Mouse (Mus musculus) natural killer cell, adult 2 months (primary cell): ENCODE measurements at regions not wholly inside any gene's neighbourhood (a gene's known extent, or its start where the extent isn't known, plus 50 kb on each side); places are given as distances from the start of the nearest gene placed in this dataset.

ENCODE experiments used
- DNase-seq, 2 experiments: peaks; one replicate each; pipeline ENCODE4 v3.0.0; 2022; ENCODE audit warnings: low spot score in 2 of 2

GRCm38 (mm10) chr8:102845362-102845761, 59.9 kb upstream of the Cdh11 start:
- no peak for DNase-seq

- no peak for DNase-seq
Observed at GRCm38 (mm10) chr8:102860021-102860420, 74.6 kb upstream of the Cdh11 start.

GRCm38 (mm10) chr8:102899525-102899924, 114.1 kb upstream of the Cdh11 start:
- no peak for DNase-seq

GRCm38 (mm10) chr8:102900662-102901061, 115.2 kb upstream of the Cdh11 start:
- DNase-seq, result no peak

- no peak for DNase-seq
Observed at GRCm38 (mm10) chr8:102907444-102907843, 122.0 kb upstream of the Cdh11 start.

GRCm38 (mm10) chr8:102931342-102931835, 145.9 kb upstream of the Cdh11 start:
- DNase-seq, result no peak

GRCm38 (mm10) chr8:102938771-102939170, 153.3 kb upstream of the Cdh11 start:
- no peak for DNase-seq

GRCm38 (mm10) chr8:102945546-102945945, 160.1 kb upstream of the Cdh11 start:
- DNase-seq, result no peak

- DNase-seq, result no peak
Observed at GRCm38 (mm10) chr8:102978161-102978581, 192.7 kb upstream of the Cdh11 start.

GRCm38 (mm10) chr8:102983220-102983909, 197.9 kb upstream of the Cdh11 start:
- no peak for DNase-seq

GRCm38 (mm10) chr8:102983910-102984225, 198.4 kb upstream of the Cdh11 start:
- DNase-seq, result no peak

- DNase-seq, result no peak
Observed at GRCm38 (mm10) chr8:103007284-103007984, 222.0 kb upstream of the Cdh11 start.

GRCm38 (mm10) chr8:103019121-103019520, 233.7 kb upstream of the Cdh11 start:
- DNase-seq, result no peak

GRCm38 (mm10) chr8:103023237-103023636, 237.8 kb upstream of the Cdh11 start:
- no peak for DNase-seq

- DNase-seq, result no peak
Observed at GRCm38 (mm10) chr8:103031708-103032107, 246.3 kb upstream of the Cdh11 start.

GRCm38 (mm10) chr8:103033956-103034355, 248.5 kb upstream of the Cdh11 start:
- DNase-seq, result no peak

GRCm38 (mm10) chr8:103072079-103072635, 286.7 kb upstream of the Cdh11 start:
- no peak for DNase-seq

GRCm38 (mm10) chr8:103072646-103073045, 287.2 kb upstream of the Cdh11 start:
- no peak for DNase-seq

- no peak for DNase-seq
Observed at GRCm38 (mm10) chr8:103078559-103078958, 293.1 kb upstream of the Cdh11 start.

GRCm38 (mm10) chr8:103086956-103087482, 301.6 kb upstream of the Cdh11 start:
- no peak for DNase-seq

- no peak for DNase-seq
Observed at GRCm38 (mm10) chr8:103096496-103097092, 311.2 kb upstream of the Cdh11 start.

- DNase-seq, result no peak
Observed at GRCm38 (mm10) chr8:103125581-103125980, 340.1 kb upstream of the Cdh11 start.
